Comparison of ENCODE assay signal across 16 mouse cellular contexts in the genomic region with DNA sequence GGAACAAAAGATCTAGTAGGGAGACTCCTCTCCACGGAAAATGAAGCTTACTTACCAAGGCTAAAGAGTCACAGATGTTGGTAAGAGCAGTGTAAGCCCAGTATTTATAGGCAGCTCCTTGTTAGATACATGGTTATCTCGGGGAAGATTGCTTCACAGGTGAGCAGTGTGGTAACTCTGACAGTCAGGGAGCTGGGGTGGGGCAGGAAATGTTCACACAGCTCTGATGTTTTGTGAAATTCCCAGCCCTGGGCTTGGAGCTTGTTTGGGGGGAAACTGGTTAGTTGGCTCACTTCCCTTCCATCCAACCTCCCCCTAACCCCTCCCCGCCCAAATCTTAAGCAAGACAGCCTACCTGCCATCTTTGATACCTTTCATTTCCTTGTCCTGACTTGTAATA. TPM values are rescaled to one million over a fixed set of nuclear protein-coding genes. Genes with fewer than 3 reads are reported as not detected.
DNase-seq lines count a peak whose midpoint lies in the region; ATAC-seq and TF ChIP-seq lines count a peak whose summit lies in the region.
"Had no signal": no experiment of that assay in that cellular context is flagged by ENCODE, and none has a peak within 500 bp of the region (broad histone marks: within the 10 kb centered on the region; RNA-seq: fewer than 3 reads in every experiment).

A gene (minus strand): TSS at position 109 of the 400 bp plus-strand sequence.

- TF ChIP-seq POLR2A in limb, embryonic 14.5 days (IDR thresholded peaks at IDR 0.05; ENCODE audit: borderline replicate concordance, extremely low read depth, insufficient read depth, insufficient read length) = no peak

- no peaks in the 10 kb centered on the region for H3K4me1 ChIP-seq in limb, embryonic 14.5 days (ENCODE audit: control insufficient read depth, insufficient read depth, low read length)
- no peaks in the 10 kb centered on the region for H3K4me1 ChIP-seq in limb, embryonic 10.5 days
- H3K4me1 ChIP-seq in embryonic facial prominence, embryonic 15.5 days = no peaks in the 10 kb centered on the region
- H3K4me1 ChIP-seq: midbrain, embryonic 13.5 days had no signal

- H3K36me3 ChIP-seq in limb, embryonic 14.5 days (ENCODE audit: control insufficient read depth, insufficient read depth, low read length) = no peaks in the 10 kb centered on the region
- no peaks in the 10 kb centered on the region for H3K36me3 ChIP-seq in limb, embryonic 10.5 days
- H3K36me3 ChIP-seq in embryonic facial prominence, embryonic 15.5 days = no peaks in the 10 kb centered on the region
- H3K36me3 ChIP-seq: G1E; midbrain, embryonic 13.5 days had no signal

- 61% methylated on average over 3 of the region's 3 CpGs for WGBS in limb, embryonic 14.5 days
- WGBS in limb, embryonic 10.5 days = 68% methylated on average over 3 of the region's 3 CpGs
- 49% methylated on average over 3 of the region's 3 CpGs for WGBS in embryonic facial prominence, embryonic 15.5 days

- no peak within 1 kb of the TSS for H3K4me2 ChIP-seq in limb, embryonic 14.5 days (replicated peaks; ENCODE audit: low read depth, low read length, severe bottlenecking)
- H3K4me2 ChIP-seq in embryonic facial prominence, embryonic 15.5 days (replicated peaks) = no peak within 1 kb of the TSS
- H3K4me2 ChIP-seq: midbrain, embryonic 13.5 days had no signal

- no peak within 1 kb of the TSS for H3K9ac ChIP-seq in limb, embryonic 14.5 days (ENCODE audit: low read depth, low read length, severe bottlenecking)
- H3K9ac ChIP-seq in embryonic facial prominence, embryonic 15.5 days = no peak within 1 kb of the TSS
- H3K9ac ChIP-seq: midbrain, embryonic 13.5 days had no signal

- ATAC-seq in limb, embryonic 14.5 days (ENCODE audit: low FRiP score, low read depth) = no peak
- ATAC-seq in embryonic facial prominence, embryonic 15.5 days (ENCODE audit: insufficient number of reproducible peaks, low FRiP score, low TSS enrichment, low read depth) = no peak
- peak; percentile 71 for ATAC-seq in megakaryocyte, adult 5-6 weeks (ENCODE audit: poor library complexity, severe bottlenecking)
- ATAC-seq: activated CD4-positive, CD25-positive, alpha-beta regulatory T cell, adult 4 months; midbrain, embryonic 13.5 days had no signal

- no peak within 1 kb of the TSS for H3K27ac ChIP-seq in limb, embryonic 14.5 days (replicated peaks; ENCODE audit: low read depth, low read length)
- no peak within 1 kb of the TSS for H3K27ac ChIP-seq in limb, embryonic 10.5 days
- H3K27ac ChIP-seq in embryonic facial prominence, embryonic 15.5 days (replicated peaks) = no peak within 1 kb of the TSS
- H3K27ac ChIP-seq: midbrain, embryonic 13.5 days had no signal

- no peak within 1 kb of the TSS for H3K4me3 ChIP-seq in limb, embryonic 14.5 days (replicated peaks; ENCODE audit: low read length)
- H3K4me3 ChIP-seq in limb, embryonic 10.5 days = no peak within 1 kb of the TSS
- no peak within 1 kb of the TSS for H3K4me3 ChIP-seq in embryonic facial prominence, embryonic 15.5 days (replicated peaks)
- H3K4me3 ChIP-seq: midbrain, embryonic 13.5 days had no signal

- DNase-seq in adrenal gland, postnatal 10 days = no peak
- no peak for DNase-seq in adrenal gland, adult 18-20 months (ENCODE audit: low spot score in 2 of 2)
- peak; percentile 4 for DNase-seq in limb, embryonic 14.5 days (ENCODE audit: low spot score)
- no peak for DNase-seq in limb, embryonic 10.5 days (ENCODE audit: low spot score)
- DNase-seq in urinary bladder, postnatal 4 days (ENCODE audit: low spot score in 2 of 2) = no peak
- DNase-seq in left cerebral cortex, adult 18-20 months (ENCODE audit: low spot score in 2 of 2) = no peak
- DNase-seq: cerebellum, adult 11 months; kidney, adult 18-20 months; right cerebral cortex, postnatal 4 days; thymus, postnatal 14 days had no signal

- no peaks in the 10 kb centered on the region for H3K27me3 ChIP-seq in limb, embryonic 14.5 days (ENCODE audit: control insufficient read depth, insufficient read depth, low read length)
- no peaks in the 10 kb centered on the region for H3K27me3 ChIP-seq in limb, embryonic 10.5 days (ENCODE audit: low read depth, poor library complexity, severe bottlenecking)
- H3K27me3 ChIP-seq in embryonic facial prominence, embryonic 15.5 days = no peaks in the 10 kb centered on the region
- H3K27me3 ChIP-seq: midbrain, embryonic 13.5 days had no signal

- no peaks in the 10 kb centered on the region for H3K9me3 ChIP-seq in limb, embryonic 14.5 days (ENCODE audit: control insufficient read depth, low read length)
- no peaks in the 10 kb centered on the region for H3K9me3 ChIP-seq in limb, embryonic 10.5 days (replicated peaks)
- no peaks in the 10 kb centered on the region for H3K9me3 ChIP-seq in embryonic facial prominence, embryonic 15.5 days (replicated peaks)
- H3K9me3 ChIP-seq: G1E; midbrain, embryonic 13.5 days had no signal

RNA-seq across cellular contexts. Expression of the gene that starts here (rescaled TPM):
- total RNA-seq in adrenal gland, postnatal 10 days (2021) = 100 to 1,000 TPM in 1 of 2 experiments, 10 to 100 TPM in 1; 76.0 to 125 TPM
- total RNA-seq in adrenal gland, adult 18-20 months (2021) = not detected
- 14.2 and 15.8 TPM in 2 replicates for polyA plus RNA-seq in limb, embryonic 14.5 days (2012; rRNA removed)
- 9.7 and 29.8 TPM in 2 replicates for polyA plus RNA-seq in limb, embryonic 14.5 days (2014; fragmentation: Nextera tagmentation; extraction: Ambion mirVana)
- polyA plus RNA-seq in limb, embryonic 10.5 days (2016; fragmentation: Nextera tagmentation; extraction: Ambion mirVana) = 0.73 TPM in 1 of 2 replicates, not detected in the other
- 22.1 TPM in 2 replicates for polyA plus RNA-seq in embryonic facial prominence, embryonic 15.5 days (2015; fragmentation: Nextera tagmentation; extraction: Ambion mirVana)
- total RNA-seq in megakaryocyte, adult 5-6 weeks (2015) = 25,767 and 33,746 TPM in 2 replicates
- 12,484 and 18,004 TPM in 2 replicates for total RNA-seq in megakaryocyte, adult 5-6 weeks (2017)
- total RNA-seq in left cerebral cortex, adult 18-20 months (2021) = 1 to 10 TPM in 1 of 2 experiments, not detected in 1; 1.6 TPM
- total RNA-seq: G1E; left cerebral cortex, adult 8-10 months had no signal

Comparison
In these comparisons a context has a peak if more than half of its experiments do, and no peak if none do; other contexts are left out.
1. RNA of the gene that starts here (total RNA-seq): 12,484 to 33,746 TPM in megakaryocyte, adult 5-6 weeks; 76.0 to 125 TPM in adrenal gland, postnatal 10 days, 1.6 TPM in left cerebral cortex, adult 18-20 months and not detected in adrenal gland, adult 18-20 months; every median in the first group is over 10 times any median in the second.